Mouse (Mus musculus) limb, embryonic 10.5 days (tissue): Measurements from ENCODE around the gene Gm3147. TPM values are rescaled to one million over a fixed set of nuclear protein-coding genes. Genes with fewer than 3 reads are reported as not detected.
"Not testable (repeated sequence)": the region's sequence is repeated elsewhere in the genome, so short reads cannot be mapped to it uniquely, and the experiment has no call there.

Source experiments
- DNase-seq: peaks from one replicate; pipeline ENCODE4 v3.0.0-alpha.2; 2017; ENCODE audit warnings: low spot score
- H3K27ac ChIP-seq: fragments of 300-500 bp; sonication (generic); 2 replicates; pipeline ENCODE4 v1.5.1; 2016; ENCODE audit warnings: mild to moderate bottlenecking
- H3K27me3 ChIP-seq: fragments of 300-500 bp; sonication (generic); 2 replicates; pipeline ENCODE4 v1.6.1; 2016; ENCODE audit warnings: low read depth, mild to moderate bottlenecking; ENCODE audit not compliant: poor library complexity, severe bottlenecking
- H3K36me3 ChIP-seq: fragments of 300-500 bp; sonication (generic); 2 replicates; pipeline ENCODE4 v1.6.1; 2016; ENCODE audit warnings: mild to moderate bottlenecking, moderate library complexity
- H3K4me1 ChIP-seq: fragments of 300-500 bp; sonication (generic); 2 replicates; pipeline ENCODE4 v1.6.1; 2016
- H3K4me3 ChIP-seq: fragments of 300-500 bp; sonication (generic); 2 replicates; pipeline ENCODE4 v1.5.1; 2016; ENCODE audit warnings: mild to moderate bottlenecking, moderate library complexity
- H3K9me3 ChIP-seq: fragments of 300-500 bp; sonication (generic); replicated peaks from 2 replicates; pipeline ENCODE4 v1.6.1; 2016; ENCODE audit warnings: mild to moderate bottlenecking
- WGBS: fragments of 180-500 bp; shearing (Covaris S2); methylation state at CpG from one replicate; pipeline ENCODE4 v1.1.7; 2016; 5-methylcytosine and 5-hydroxymethylcytosine counted together
- polyA plus RNA-seq: library from polyadenylated mRNA; unstranded; fragments of >200 nt; fragmentation: Nextera tagmentation; extraction: Ambion mirVana; gene quantifications from 2 replicates; pipeline ENCODE4 v1.2.1, GENCODE M21; 2016

The Gm3147 gene
- polyA plus RNA-seq: 0.09 TPM in 1 of 2 replicates, not detected in the other

- H3K27ac ChIP-seq, H3K9me3 ChIP-seq, DNase-seq, H3K4me1 ChIP-seq, H3K4me3 ChIP-seq, H3K27me3 ChIP-seq, H3K36me3 ChIP-seq: not testable (repeated sequence)
- no CpG with 5 or more reads among the region's 1 CpGs for WGBS
Observed at GRCm38 (mm10) chr5:94616242-94616641, at the start of gene Gm3147. Gene Gm3147, minus strand, starts transcription at chr5:94616342.

DNA sequence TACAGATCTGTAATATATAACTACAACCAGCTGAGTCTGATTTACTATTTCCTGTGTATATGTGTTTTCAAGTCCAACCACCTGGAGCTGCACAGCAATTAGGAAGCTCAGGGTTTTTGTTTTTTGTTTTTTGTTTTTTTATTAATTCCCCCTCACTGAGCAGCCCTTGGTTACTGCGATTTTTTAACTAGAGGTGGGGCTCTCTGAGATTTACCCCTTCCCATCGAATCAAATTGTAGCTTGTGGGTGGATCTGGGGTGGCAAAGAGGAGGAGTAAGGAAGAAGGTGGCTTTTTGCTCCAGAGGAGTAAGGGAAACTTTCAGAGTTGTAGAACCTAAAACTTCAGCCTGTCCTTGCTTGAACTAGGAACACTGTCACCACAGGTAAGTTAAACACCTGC, 31.9 kb upstream of the Gm3147 start, which contains the start of gene Gm6205:
TSS of gene Gm6205 (plus strand) at position 301 of the 400 bp plus-strand sequence.
- not testable (repeated sequence) for H3K36me3 ChIP-seq, H3K4me1 ChIP-seq, H3K27ac ChIP-seq, H3K9me3 ChIP-seq, H3K4me3 ChIP-seq, DNase-seq, H3K27me3 ChIP-seq
- no CpG with 5 or more reads among the region's 2 CpGs for WGBS

DNA sequence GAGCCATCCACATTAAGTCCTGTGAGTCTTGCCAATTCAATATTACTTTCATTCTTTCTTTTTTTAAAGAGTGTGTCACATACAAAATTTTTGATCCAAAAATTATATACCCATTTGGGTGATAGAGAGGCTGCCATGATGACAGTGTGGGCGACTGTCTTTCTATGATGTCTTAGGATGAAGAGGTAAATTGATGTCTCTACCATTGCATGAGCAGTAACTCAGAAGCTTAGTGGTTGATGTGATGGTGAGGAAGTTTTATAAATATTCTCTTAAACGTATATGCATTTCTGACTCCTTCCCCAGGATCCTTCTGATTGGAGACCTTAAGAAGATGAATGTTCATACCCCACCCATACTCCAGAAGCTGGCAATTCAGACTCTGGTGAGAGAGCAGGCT, 7.5 kb upstream of the Gm3147 start, which contains the start of gene Gm6509:
TSS of gene Gm6509 (plus strand) at position 301 of the 400 bp plus-strand sequence.
- H3K4me3 ChIP-seq, H3K4me1 ChIP-seq, H3K27ac ChIP-seq, DNase-seq, H3K9me3 ChIP-seq, H3K36me3 ChIP-seq, H3K27me3 ChIP-seq: not testable (repeated sequence)
- WGBS: no CpG with 5 or more reads among the region's 2 CpGs

Other genes starting within 250 kb of the Gm3147 start
- not detected in 2 replicates for gene Gm7682, start 170.6 kb downstream of the Gm3147 start, polyA plus RNA-seq
- gene Gm3139, start 90.1 kb downstream of the Gm3147 start, polyA plus RNA-seq: not detected in 2 replicates
- gene Gm6509, start 7.6 kb upstream of the Gm3147 start, polyA plus RNA-seq: not detected in 2 replicates
- not detected in 2 replicates for gene Gm6205, start 32.0 kb upstream of the Gm3147 start, polyA plus RNA-seq
- gene Gm3183, start 249.1 kb upstream of the Gm3147 start, polyA plus RNA-seq: not detected in 2 replicates